Mouse (Mus musculus) hindbrain, postnatal 0 days (tissue): ENCODE results near the gene Caml. TPM values are rescaled to one million over a fixed set of nuclear protein-coding genes. Genes with fewer than 3 reads are reported as not detected.
A peak's percentile ranks its signal among the peaks of the same experiment; 100 is the strongest.

ENCODE experiments used
- ATAC-seq: fragments of 200-750 bp; cut with Nextera tagmentation; 2 replicates; pipeline ENCODE4 v1.8.0; 2017; ENCODE audit warnings: mild to moderate bottlenecking, moderate TSS enrichment, moderate library complexity
- DNase-seq: peaks from one replicate; pipeline ENCODE4 v3.0.0-alpha.2; 2015; ENCODE audit warnings: low spot score
- H3K27ac ChIP-seq: fragments of 300-500 bp; sonication (generic); 2 replicates; pipeline ENCODE4 v1.5.1; 2014; ENCODE audit warnings: mild to moderate bottlenecking
- H3K27me3 ChIP-seq: fragments of 300-500 bp; sonication (generic); 2 replicates; pipeline ENCODE4 v1.6.1; 2014; ENCODE audit warnings: low read length, mixed read lengths; ENCODE audit not compliant: insufficient read depth
- H3K36me3 ChIP-seq: fragments of 300-500 bp; sonication (generic); 2 replicates; pipeline ENCODE4 v1.6.1; 2014; ENCODE audit warnings: low read length, mixed read lengths; ENCODE audit not compliant: insufficient read depth
- H3K4me1 ChIP-seq: fragments of 300-500 bp; sonication (generic); 2 replicates; pipeline ENCODE4 v1.6.1; 2014; ENCODE audit warnings: antibody characterized with exemption, low read length, mixed read lengths; ENCODE audit not compliant: insufficient read depth
- H3K4me2 ChIP-seq: fragments of 300-500 bp; sonication (generic); 2 replicates; pipeline ENCODE4 v1.6.1; 2014; ENCODE audit warnings: low read depth, mild to moderate bottlenecking, low read length, moderate library complexity, mixed read lengths
- H3K4me3 ChIP-seq: fragments of 300-500 bp; sonication (generic); 2 replicates; pipeline ENCODE4 v1.5.1; 2014; ENCODE audit warnings: low read length
- H3K9ac ChIP-seq: fragments of 300-500 bp; sonication (generic); replicated peaks from 2 replicates; pipeline ENCODE4 v1.6.1; 2014; ENCODE audit warnings: mild to moderate bottlenecking, low read length, moderate library complexity, mixed read lengths
- H3K9me3 ChIP-seq: fragments of 300-500 bp; sonication (generic); 2 replicates; pipeline ENCODE4 v1.6.1; 2016; ENCODE audit warnings: low read length, mixed read lengths
- CTCF ChIP-seq: IDR thresholded peaks from 2 replicates; pipeline ENCODE4 v1.5.1; 2016; ENCODE audit warnings: antibody characterized with exemption, control low read depth, low read depth
- WGBS: fragments of 180-500 bp; shearing (Covaris S2); extraction: QIAGEN DNeasy Blood & Tissue Kit; methylation state at CpG from one replicate; pipeline ENCODE4 v1.1.7; 2014; 5-methylcytosine and 5-hydroxymethylcytosine counted together
- polyA plus RNA-seq: library from polyadenylated mRNA; unstranded; fragments of >200 nt; fragmentation: Nextera tagmentation; extraction: Ambion mirVana; gene quantifications from 2 replicates; pipeline ENCODE4 v1.2.1, GENCODE M21; 2015
- total RNA-seq: library from RNA; depleted of rRNA; stranded (reverse); fragments of >200 nt; gene quantifications from 2 replicates; pipeline ENCODE4 v1.2.3, GENCODE M21; 2014; rRNA removed

Caml gene
- total and polyA plus RNA-seq, 2 experiments from 2014 or later, result 70.3 to 105 TPM

DNA sequence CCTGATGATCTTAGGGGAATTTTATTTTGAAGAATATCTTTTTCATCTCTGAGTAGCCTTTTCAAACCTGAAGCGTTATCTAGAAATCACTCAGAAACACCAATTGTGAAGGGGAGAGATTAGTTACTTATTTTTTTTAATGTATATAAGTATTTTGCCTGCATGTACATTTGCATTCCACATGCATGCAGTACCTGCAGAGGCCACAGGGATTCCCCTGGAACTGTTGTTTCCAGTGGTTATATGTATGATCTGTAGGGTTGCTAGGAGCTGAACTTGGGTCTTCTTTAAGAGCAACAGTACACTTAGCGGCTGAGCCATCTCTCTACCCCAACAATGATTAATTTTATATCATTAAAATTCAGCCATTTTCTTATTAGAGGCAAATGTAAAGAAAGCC is 21.7 kb downstream of the Caml start:
- ATAC-seq (no peak), DNase-seq (peak; percentile 47)
- Histone ChIP-seq H3K4me3 (no peak overlapping the region), H3K27ac (no peak overlapping the region), H3K9me3 (no peaks in the 10 kb centered on the region), H3K27me3 (no peaks in the 10 kb centered on the region), H3K4me2 (no peak overlapping the region), H3K4me1 (no peaks in the 10 kb centered on the region), H3K9ac (no peak overlapping the region), H3K36me3 (peaks cover 60% of the 10 kb centered on the region)
- WGBS, result 94% methylated on average over 2 of the region's 2 CpGs
- TF ChIP-seq CTCF, result peak; percentile 60

DNA sequence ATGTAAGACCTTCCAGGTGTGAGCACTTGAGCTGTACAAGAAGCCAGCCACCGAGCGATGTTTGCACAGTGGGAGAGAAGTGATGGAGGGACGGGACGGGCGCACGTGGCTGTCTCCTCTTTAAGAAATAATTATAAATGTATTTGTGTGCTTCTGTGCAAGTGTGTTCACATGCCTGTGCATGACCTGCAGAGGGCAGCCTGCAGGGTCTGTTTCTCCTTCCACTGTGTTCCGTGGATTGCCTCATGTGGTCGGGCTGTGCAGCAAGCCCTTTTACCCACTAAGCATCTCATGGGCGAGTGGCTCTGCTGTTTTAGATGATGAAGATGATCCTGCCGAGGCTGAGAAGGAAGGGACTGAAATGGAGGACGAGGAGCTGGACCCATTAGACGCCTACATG is 27.3 kb downstream of the Caml start:
- ATAC-seq, result no peak
- peak; percentile 43 for TF ChIP-seq CTCF
- no peak for DNase-seq
- Histone ChIP-seq H3K9me3 (no peaks in the 10 kb centered on the region), H3K36me3 (peaks cover 92% of the 10 kb centered on the region), H3K27me3 (no peaks in the 10 kb centered on the region), H3K4me1 (no peaks in the 10 kb centered on the region), H3K27ac (no peak overlapping the region), H3K4me3 (no peak overlapping the region), H3K4me2 (no peak overlapping the region), H3K9ac (no peak overlapping the region)
- whole genome bisulfite sequencing, result 89% methylated on average over 12 of the region's 12 CpGs

DNA sequence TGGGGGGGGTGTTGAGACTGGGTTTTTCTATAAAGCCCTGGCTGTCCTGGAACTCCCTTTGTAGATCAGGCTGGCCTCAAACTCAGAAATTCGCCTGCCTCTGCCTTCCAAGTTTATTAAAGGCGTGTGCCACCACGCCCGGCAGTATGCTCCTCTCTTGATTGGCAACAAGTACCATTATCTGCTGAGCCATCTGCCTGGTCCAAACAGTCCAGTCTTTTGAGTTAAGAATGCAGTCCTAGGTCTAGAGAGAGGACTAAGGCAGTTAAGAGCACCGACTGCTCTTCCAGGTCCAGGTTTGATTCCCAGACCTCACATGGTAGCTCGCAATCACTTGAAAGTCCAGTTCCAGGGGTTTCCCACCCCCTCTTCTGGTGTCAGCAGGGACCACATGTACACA is 28.2 kb downstream of the Caml start:
- Histone ChIP-seq H3K4me1 (no peaks in the 10 kb centered on the region), H3K9ac (no peak overlapping the region), H3K27ac (no peak overlapping the region), H3K36me3 (peaks cover 90% of the 10 kb centered on the region), H3K27me3 (no peaks in the 10 kb centered on the region), H3K4me3 (no peak overlapping the region), H3K4me2 (no peak overlapping the region), H3K9me3 (no peaks in the 10 kb centered on the region)
- no peak for ATAC-seq
- TF ChIP-seq CTCF, result no peak
- no peak for DNase-seq
- WGBS, result 93% methylated on average over 6 of the region's 6 CpGs

DNA sequence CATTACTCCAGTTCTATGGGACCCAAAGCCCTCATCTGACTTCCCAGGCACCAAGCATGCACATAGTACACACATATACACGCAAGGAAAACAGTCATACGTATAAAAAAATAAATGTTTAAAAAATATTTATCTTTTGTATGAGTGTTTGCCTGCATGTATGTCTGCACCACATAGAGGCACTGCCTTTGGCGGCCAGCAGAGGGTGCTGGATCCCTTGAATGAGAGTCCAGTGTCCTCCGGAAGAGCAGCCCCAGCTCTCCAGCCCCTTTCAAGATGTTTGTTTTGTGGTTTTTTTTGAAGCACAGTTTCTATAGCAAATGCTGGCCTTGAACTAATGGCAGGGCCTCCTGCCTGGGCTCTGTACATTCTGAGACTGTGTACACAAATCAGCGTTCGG is 45.7 kb downstream of the Caml start:
- 80% methylated on average over 6 of the region's 6 CpGs for WGBS
- ATAC-seq (no peak), DNase-seq (peak; percentile 61)
- no peak overlapping the region for H3K27ac ChIP-seq
- H3K9me3 ChIP-seq, result no peaks in the 10 kb centered on the region
- H3K4me3 ChIP-seq, result no peak overlapping the region
- TF ChIP-seq CTCF, result peak; percentile 68
- no peaks in the 10 kb centered on the region for H3K4me1 ChIP-seq
- H3K9ac ChIP-seq, result no peak overlapping the region
- no peak overlapping the region for H3K4me2 ChIP-seq
- H3K36me3 ChIP-seq, result peaks cover 73% of the 10 kb centered on the region
- no peaks in the 10 kb centered on the region for H3K27me3 ChIP-seq

DNA sequence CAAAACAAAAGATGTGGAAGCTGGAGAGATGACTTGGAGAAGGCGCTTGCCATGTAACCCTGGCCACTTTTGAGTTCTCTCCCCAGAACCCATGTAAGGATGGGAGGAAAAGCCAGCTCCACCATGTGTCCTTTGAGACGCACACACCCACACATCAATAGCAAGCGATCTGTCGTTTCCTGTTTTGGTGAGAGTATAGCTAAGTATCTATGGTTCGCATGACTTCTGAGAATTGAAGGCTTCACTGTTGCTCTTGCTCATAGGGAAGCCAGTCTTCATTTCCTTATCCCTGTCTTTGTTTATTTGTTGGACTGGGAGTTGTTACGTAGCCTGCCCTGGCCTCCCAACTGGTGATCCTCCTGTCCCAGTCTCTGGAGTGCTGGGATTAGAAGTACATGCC is 49.9 kb downstream of the Caml start:
- H3K9me3 ChIP-seq, result no peaks in the 10 kb centered on the region
- no peak overlapping the region for H3K4me2 ChIP-seq
- H3K27me3 ChIP-seq, result no peaks in the 10 kb centered on the region
- H3K4me3 ChIP-seq, result no peak overlapping the region
- ATAC-seq (no peak), DNase-seq (no peak)
- no peak for TF ChIP-seq CTCF
- WGBS, result 93% methylated on average over 6 of the region's 6 CpGs
- no peak overlapping the region for H3K9ac ChIP-seq
- no peaks in the 10 kb centered on the region for H3K4me1 ChIP-seq
- H3K27ac ChIP-seq, result no peak overlapping the region
- peaks cover 69% of the 10 kb centered on the region for H3K36me3 ChIP-seq

DNA sequence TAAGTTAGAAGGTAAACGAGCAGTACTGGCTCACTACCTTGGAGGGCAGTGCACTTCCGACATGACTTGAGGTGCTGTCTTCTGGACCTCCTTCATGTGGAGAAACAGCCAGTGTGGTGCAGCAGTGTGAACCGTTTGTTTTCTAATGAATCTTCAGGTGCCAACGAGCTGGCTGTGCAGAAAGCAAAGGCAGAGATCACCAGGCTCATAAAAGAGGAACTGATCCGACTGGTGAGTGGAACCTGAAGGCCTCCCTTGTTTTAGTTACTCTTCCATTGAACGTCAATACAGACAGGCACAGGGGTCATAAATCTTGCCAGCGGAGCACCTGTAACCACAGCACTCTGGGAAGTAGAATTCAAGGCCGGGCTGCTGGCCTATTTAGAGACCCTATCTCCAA is 54.6 kb downstream of the Caml start:
- Histone ChIP-seq H3K27ac (no peak overlapping the region), H3K9ac (no peak overlapping the region), H3K9me3 (no peaks in the 10 kb centered on the region), H3K4me3 (no peak overlapping the region), H3K27me3 (no peaks in the 10 kb centered on the region), H3K4me2 (no peak overlapping the region), H3K36me3 (peaks cover 50% of the 10 kb centered on the region), H3K4me1 (no peaks in the 10 kb centered on the region)
- DNase-seq (no peak), ATAC-seq (no peak)
- 89% methylated on average over 8 of the region's 8 CpGs for WGBS
- TF ChIP-seq CTCF, result no peak

Other genes starting within 250 kb of the Caml start
- gene Slc34a1, start 224.8 kb upstream of the Caml start, total RNA-seq, result not detected in 2 replicates
- not detected in 2 replicates for gene Slc34a1, start 224.8 kb upstream of the Caml start, polyA plus RNA-seq
- gene Pfn3, start 207.8 kb upstream of the Caml start, total RNA-seq, result 0.52 TPM in 1 of 2 replicates, not detected in the other
- 0.37 and 0.68 TPM in 2 replicates for gene Pfn3, start 207.8 kb upstream of the Caml start, polyA plus RNA-seq
- not detected in 2 replicates for gene F12, start 196.2 kb upstream of the Caml start, total RNA-seq
- 0.26 and 0.48 TPM in 2 replicates for gene F12, start 196.2 kb upstream of the Caml start, polyA plus RNA-seq
- gene Grk6, start 177.9 kb upstream of the Caml start, total RNA-seq, result 72.2 and 72.6 TPM in 2 replicates
- 34.7 and 35.5 TPM in 2 replicates for gene Grk6, start 177.9 kb upstream of the Caml start, polyA plus RNA-seq
- gene Prr7, start 158.7 kb upstream of the Caml start, total RNA-seq, result 106 and 119 TPM in 2 replicates
- 4.6 and 4.9 TPM in 2 replicates for gene Prr7, start 158.7 kb upstream of the Caml start, polyA plus RNA-seq
- gene Dbn1, start 134.9 kb upstream of the Caml start, total RNA-seq, result 442 and 446 TPM in 2 replicates
- 369 and 371 TPM in 2 replicates for gene Dbn1, start 134.9 kb upstream of the Caml start, polyA plus RNA-seq
- gene Pdlim7, start 109.3 kb upstream of the Caml start, total RNA-seq, result 43.4 and 49.9 TPM in 2 replicates
- gene Pdlim7, start 109.3 kb upstream of the Caml start, polyA plus RNA-seq, result 133 TPM in 2 replicates
- 4.7 and 5.2 TPM in 2 replicates for gene Dok3, start 93.7 kb upstream of the Caml start, total RNA-seq
- gene Dok3, start 93.7 kb upstream of the Caml start, polyA plus RNA-seq, result 1.1 and 1.6 TPM in 2 replicates
- 48.6 and 53.4 TPM in 2 replicates for gene Ddx41, start 86.3 kb upstream of the Caml start, total RNA-seq
- gene Ddx41, start 86.3 kb upstream of the Caml start, polyA plus RNA-seq, result 44.4 and 47.2 TPM in 2 replicates
- gene Fam193b, start 51.9 kb upstream of the Caml start, total RNA-seq, result 60.2 and 87.5 TPM in 2 replicates
- 38.8 and 38.9 TPM in 2 replicates for gene Fam193b, start 51.9 kb upstream of the Caml start, polyA plus RNA-seq
- 59.3 and 66.7 TPM in 2 replicates for gene Tmed9, start 49.3 kb upstream of the Caml start, total RNA-seq
- gene Tmed9, start 49.3 kb upstream of the Caml start, polyA plus RNA-seq, result 105 and 117 TPM in 2 replicates
- gene B4galt7, start 23.1 kb upstream of the Caml start, total RNA-seq, result 66.7 and 66.8 TPM in 2 replicates
- gene B4galt7, start 23.1 kb upstream of the Caml start, polyA plus RNA-seq, result 42.9 and 44.0 TPM in 2 replicates
- gene Ddx46, start 12.0 kb downstream of the Caml start, total RNA-seq, result 17.9 and 18.7 TPM in 2 replicates
- gene Ddx46, start 12.0 kb downstream of the Caml start, polyA plus RNA-seq, result 19.9 and 23.4 TPM in 2 replicates
- 132 and 145 TPM in 2 replicates for gene B230219D22Rik, start 70.1 kb downstream of the Caml start, total RNA-seq
- gene B230219D22Rik, start 70.1 kb downstream of the Caml start, polyA plus RNA-seq, result 51.7 and 55.0 TPM in 2 replicates
- 111 and 113 TPM in 2 replicates for gene Txndc15, start 91.6 kb downstream of the Caml start, total RNA-seq
- 129 TPM in 2 replicates for gene Txndc15, start 91.6 kb downstream of the Caml start, polyA plus RNA-seq
- 4.9 and 11.0 TPM in 2 replicates for gene Pcbd2, start 104.4 kb downstream of the Caml start, total RNA-seq
- 32.1 and 35.6 TPM in 2 replicates for gene Pcbd2, start 104.4 kb downstream of the Caml start, polyA plus RNA-seq
- not detected in 2 replicates for gene Catsper3, start 161.6 kb downstream of the Caml start, total RNA-seq
- 0.26 and 0.43 TPM in 2 replicates for gene Catsper3, start 161.6 kb downstream of the Caml start, polyA plus RNA-seq
- 0.63 TPM in 1 of 2 replicates, not detected in the other for gene Pitx1, start 213.2 kb downstream of the Caml start, total RNA-seq
- not detected in 2 replicates for gene Pitx1, start 213.2 kb downstream of the Caml start, polyA plus RNA-seq